Mouse (Mus musculus): ENCODE measurements around the gene Cyp26c1. TPM values are rescaled to one million over a fixed set of nuclear protein-coding genes. Genes with fewer than 3 reads are reported as not detected.

Gene Cyp26c1
- polyA plus RNA-seq, 1 experiment from 2014 or later, result not detected

GRCm38 (mm10) chr19:37667855-37668594 lies 17.4 kb upstream of the Cyp26c1 start:
- no peak overlapping the region for H3K27ac ChIP-seq (ENCODE audit: low read depth)
- no peak overlapping the region for H3K4me3 ChIP-seq (ENCODE audit: low read depth, low read length)
- H3K36me3 ChIP-seq (replicated peaks; ENCODE audit: insufficient read depth, low read length), result peaks cover 3% of the 10 kb centered on the region; the same call in 1 of the 2 replicates
- ATAC-seq (peak; percentile 88), DNase-seq (no peak)
- no peak for TF ChIP-seq CTCF (IDR thresholded peaks at IDR 0.05; ENCODE audit: low read depth)
- peak; percentile 85 for TF ChIP-seq EP300 (IDR thresholded peaks at IDR 0.05; ENCODE audit: low read depth)
- 0 out of 2 replicates have a peak overlapping the region, but pooled peaks have one; percentile 9 for H3K4me2 ChIP-seq (ENCODE audit: low read depth, low read length)
- no peak overlapping the region for H3K9ac ChIP-seq (replicated peaks)
- WGBS (ENCODE audit: insufficient replicate concordance), result 45% methylated on average over 13 of the region's 13 CpGs
- H3K27me3 ChIP-seq (ENCODE audit: insufficient read depth, low read length), result no peaks in the 10 kb centered on the region
- H3K4me1 ChIP-seq (ENCODE audit: insufficient read depth), result peaks cover 5% of the 10 kb centered on the region; the same call in 1 of the 2 replicates
- no peaks in the 10 kb centered on the region for H3K9me3 ChIP-seq (ENCODE audit: low read length)

- ATAC-seq (no peak), DNase-seq (no peak)
- Histone ChIP-seq H3K36me3 (replicated peaks; ENCODE audit: insufficient read depth, low read length) (peaks cover 3% of the 10 kb centered on the region; the same call in 1 of the 2 replicates), H3K4me2 (ENCODE audit: low read depth, low read length) (0 out of 2 replicates have a peak overlapping the region, but pooled peaks have one; percentile 9), H3K27me3 (ENCODE audit: insufficient read depth, low read length) (no peaks in the 10 kb centered on the region), H3K9me3 (ENCODE audit: low read length) (no peaks in the 10 kb centered on the region), H3K27ac (ENCODE audit: low read depth) (no peak overlapping the region), H3K9ac (replicated peaks) (no peak overlapping the region), H3K4me1 (ENCODE audit: insufficient read depth) (peaks cover 5% of the 10 kb centered on the region; the same call in 1 of the 2 replicates), H3K4me3 (ENCODE audit: low read depth, low read length) (no peak overlapping the region)
- TF ChIP-seq CTCF (IDR thresholded peaks at IDR 0.05; ENCODE audit: low read depth), result no peak
- TF ChIP-seq EP300 (IDR thresholded peaks at IDR 0.05; ENCODE audit: low read depth), result no peak
- 87% methylated on average over 5 of the region's 5 CpGs for WGBS (ENCODE audit: insufficient replicate concordance)
Observed at GRCm38 (mm10) chr19:37668657-37669056, 16.7 kb upstream of the Cyp26c1 start.

- H3K27ac ChIP-seq (ENCODE audit: low read depth), result no peak overlapping the region
- no peak overlapping the region for H3K4me2 ChIP-seq (ENCODE audit: low read depth, low read length)
- no peak for ATAC-seq
- 82% methylated on average over 5 of the region's 5 CpGs for WGBS (ENCODE audit: insufficient replicate concordance)
- no peaks in the 10 kb centered on the region for H3K27me3 ChIP-seq (ENCODE audit: insufficient read depth, low read length)
- H3K9ac ChIP-seq (replicated peaks), result no peak overlapping the region
- no peak for TF ChIP-seq CTCF (IDR thresholded peaks at IDR 0.05; ENCODE audit: low read depth)
- no peaks in the 10 kb centered on the region for H3K9me3 ChIP-seq (ENCODE audit: low read length)
- no peak overlapping the region for H3K4me3 ChIP-seq (ENCODE audit: low read depth, low read length)
- DNase-seq, result no peak
- H3K4me1 ChIP-seq (ENCODE audit: insufficient read depth), result peaks cover 5% of the 10 kb centered on the region; the same call in 1 of the 2 replicates
- H3K36me3 ChIP-seq (replicated peaks; ENCODE audit: insufficient read depth, low read length), result peaks cover 3% of the 10 kb centered on the region; the same call in 1 of the 2 replicates
Observed at GRCm38 (mm10) chr19:37669486-37669885, 15.9 kb upstream of the Cyp26c1 start.

GRCm38 (mm10) chr19:37673393-37673792 lies 12.0 kb upstream of the Cyp26c1 start:
- H3K4me2 ChIP-seq (ENCODE audit: low read depth, low read length), result no peak overlapping the region
- no peak overlapping the region for H3K4me3 ChIP-seq (ENCODE audit: low read depth, low read length)
- TF ChIP-seq CTCF (IDR thresholded peaks at IDR 0.05; ENCODE audit: low read depth), result no peak
- TF ChIP-seq EP300 (IDR thresholded peaks at IDR 0.05; ENCODE audit: low read depth), result no peak
- H3K9me3 ChIP-seq (ENCODE audit: low read length), result no peaks in the 10 kb centered on the region
- ATAC-seq (no peak), DNase-seq (no peak)
- H3K27ac ChIP-seq (ENCODE audit: low read depth), result no peak overlapping the region
- WGBS (ENCODE audit: insufficient replicate concordance), result 52% methylated on average over 12 of the region's 12 CpGs
- H3K4me1 ChIP-seq (ENCODE audit: insufficient read depth), result peaks cover 4% of the 10 kb centered on the region; the same call in 1 of the 2 replicates
- no peaks in the 10 kb centered on the region for H3K27me3 ChIP-seq (ENCODE audit: insufficient read depth, low read length)
- no peak overlapping the region for H3K9ac ChIP-seq (replicated peaks)
- H3K36me3 ChIP-seq (replicated peaks; ENCODE audit: insufficient read depth, low read length), result 0 out of 2 replicates have a peak, but pooled peaks cover 4% of the 10 kb centered on the region

- WGBS (ENCODE audit: insufficient replicate concordance), result 67% methylated on average over 23 of the region's 23 CpGs
- Histone ChIP-seq H3K4me1 (ENCODE audit: insufficient read depth) (no peaks in the 10 kb centered on the region), H3K9me3 (ENCODE audit: low read length) (no peaks in the 10 kb centered on the region), H3K27ac (ENCODE audit: low read depth) (no peak overlapping the region), H3K27me3 (ENCODE audit: insufficient read depth, low read length) (peaks cover 21% of the 10 kb centered on the region), H3K9ac (replicated peaks) (no peak overlapping the region), H3K4me3 (ENCODE audit: low read depth, low read length) (no peak overlapping the region), H3K36me3 (replicated peaks; ENCODE audit: insufficient read depth, low read length) (peaks cover 25% of the 10 kb centered on the region), H3K4me2 (ENCODE audit: low read depth, low read length) (no peak overlapping the region)
- no peak for DNase-seq
- no peak for ATAC-seq
- TF ChIP-seq EP300 (IDR thresholded peaks at IDR 0.05; ENCODE audit: low read depth), result no peak
- TF ChIP-seq CTCF (IDR thresholded peaks at IDR 0.05; ENCODE audit: low read depth), result no peak
Observed at GRCm38 (mm10) chr19:37686347-37686746, 966 bp downstream of the Cyp26c1 start.

- TF ChIP-seq CTCF (IDR thresholded peaks at IDR 0.05; ENCODE audit: low read depth), result peak; percentile 46
- TF ChIP-seq EP300 (IDR thresholded peaks at IDR 0.05; ENCODE audit: low read depth), result no peak
- no peak overlapping the region for H3K4me3 ChIP-seq (ENCODE audit: low read depth, low read length)
- peak; percentile 40; the same call in 1 of the 2 replicates for ATAC-seq
- DNase-seq, result peak; percentile 44
- peaks cover 25% of the 10 kb centered on the region for H3K36me3 ChIP-seq (replicated peaks; ENCODE audit: insufficient read depth, low read length)
- H3K9me3 ChIP-seq (ENCODE audit: low read length), result no peaks in the 10 kb centered on the region
- H3K4me2 ChIP-seq (ENCODE audit: low read depth, low read length), result no peak overlapping the region
- no peak overlapping the region for H3K27ac ChIP-seq (ENCODE audit: low read depth)
- no peaks in the 10 kb centered on the region for H3K4me1 ChIP-seq (ENCODE audit: insufficient read depth)
- no peak overlapping the region for H3K9ac ChIP-seq (replicated peaks)
- WGBS (ENCODE audit: insufficient replicate concordance), result 41% methylated on average over 62 of the region's 62 CpGs
- H3K27me3 ChIP-seq (ENCODE audit: insufficient read depth, low read length), result peaks cover 29% of the 10 kb centered on the region
Observed at GRCm38 (mm10) chr19:37686941-37687850, 1.8 kb downstream of the Cyp26c1 start.

Data from liver, postnatal 0 days (tissue).